Comparison of ENCODE assay signal across 8 mouse cellular contexts in the genomic region with DNA sequence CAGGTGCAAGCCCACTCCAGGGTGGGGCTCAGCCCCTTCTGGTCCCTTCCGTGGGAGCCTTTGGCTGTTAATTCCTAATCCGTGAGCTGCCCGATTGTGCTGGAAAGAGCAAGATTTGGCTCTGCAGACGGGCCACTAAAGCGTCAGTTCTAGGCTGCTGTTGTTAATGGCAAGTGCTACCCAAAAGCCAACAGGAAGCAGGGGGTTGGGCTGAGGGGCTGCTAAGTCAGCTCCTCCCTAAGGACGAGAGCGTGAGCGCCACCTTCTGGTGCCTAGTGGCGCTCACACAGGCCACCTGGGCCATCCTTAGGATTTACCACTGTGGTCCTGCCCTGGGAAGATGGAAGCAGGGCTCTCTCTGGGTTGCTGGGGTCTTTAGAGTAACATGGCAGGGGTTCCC. TPM values are rescaled to one million over a fixed set of nuclear protein-coding genes. Genes with fewer than 3 reads are reported as not detected.
DNase-seq lines count a peak whose midpoint lies in the region; ATAC-seq and TF ChIP-seq lines count a peak whose summit lies in the region.

No protein-coding gene starts in this region.

- TF ChIP-seq CTCF in embryonic fibroblast, embryonic 13.5 days (IDR thresholded peaks at IDR 0.05; ENCODE audit: borderline replicate concordance, insufficient read depth, low read length), result peak; percentile 44
- TF ChIP-seq CTCF in lung, adult 2 months (IDR thresholded peaks at IDR 0.05; ENCODE audit: insufficient read depth, low read length), result peak; percentile 62

- peaks cover 59% of the 10 kb centered on the region for H3K36me3 ChIP-seq in midbrain, embryonic 10.5 days
- H3K36me3 ChIP-seq in midbrain, embryonic 15.5 days (replicated peaks), result peaks cover 28% of the 10 kb centered on the region

- H3K9me3 ChIP-seq in midbrain, embryonic 10.5 days (replicated peaks), result no peaks in the 10 kb centered on the region
- no peaks in the 10 kb centered on the region for H3K9me3 ChIP-seq in midbrain, embryonic 15.5 days

- H3K4me3 ChIP-seq in midbrain, embryonic 10.5 days, result no peak overlapping the region
- no peak overlapping the region for H3K4me3 ChIP-seq in midbrain, embryonic 15.5 days
- no peak overlapping the region for H3K4me3 ChIP-seq in embryonic fibroblast, embryonic 13.5 days (ENCODE audit: insufficient read depth, low read length)
- no peak overlapping the region for H3K4me3 ChIP-seq in lung, adult 2 months (replicated peaks; ENCODE audit: extremely low read depth, low read depth, low read length)

- no peak for ATAC-seq in midbrain, embryonic 15.5 days (replicated peaks)

- H3K4me2 ChIP-seq in midbrain, embryonic 15.5 days, result no peak overlapping the region

- H3K27me3 ChIP-seq in midbrain, embryonic 10.5 days (ENCODE audit: low read depth, poor library complexity, severe bottlenecking), result no peaks in the 10 kb centered on the region
- H3K27me3 ChIP-seq in midbrain, embryonic 15.5 days (replicated peaks), result no peaks in the 10 kb centered on the region

- DNase-seq in adrenal gland, postnatal 14 days, result peak; percentile 68
- DNase-seq in adrenal gland, postnatal 25 days, result no peak
- peak; percentile 43 for DNase-seq in midbrain, embryonic 10.5 days (ENCODE audit: low spot score)
- peak; percentile 35 for DNase-seq in lung, adult 2 months
- DNase-seq in thymus, postnatal 10 days (ENCODE audit: low spot score in 2 of 2), result peak; percentile 79 to 90
- no peak for DNase-seq in adrenal gland, postnatal 10 days

- no peak for TF ChIP-seq POLR2A in embryonic fibroblast, embryonic 13.5 days (IDR thresholded peaks at IDR 0.05; ENCODE audit: low read depth, low read length)
- no peak for TF ChIP-seq POLR2A in lung, adult 2 months (IDR thresholded peaks at IDR 0.05; ENCODE audit: borderline replicate concordance, extremely low read depth, low read depth, low read length)

- 27% methylated on average over 9 of the region's 9 CpGs for WGBS in midbrain, embryonic 10.5 days
- WGBS in midbrain, embryonic 15.5 days, result 23% methylated on average over 9 of the region's 9 CpGs
- WGBS in lung, adult 2 months, result 34% methylated on average over 9 of the region's 9 CpGs

- H3K4me1 ChIP-seq in midbrain, embryonic 10.5 days, result peaks cover 7% of the 10 kb centered on the region
- no peaks in the 10 kb centered on the region for H3K4me1 ChIP-seq in midbrain, embryonic 15.5 days
- no peaks in the 10 kb centered on the region for H3K4me1 ChIP-seq in embryonic fibroblast, embryonic 13.5 days (ENCODE audit: control insufficient read depth, insufficient read depth, low read length)
- peaks cover 9% of the 10 kb centered on the region for H3K4me1 ChIP-seq in lung, adult 2 months (ENCODE audit: control insufficient read depth, insufficient read depth, low read length)

- H3K9ac ChIP-seq in midbrain, embryonic 15.5 days, result no peak overlapping the region

- peak overlapping the region; percentile 28; the same call in 1 of the 2 replicates for H3K27ac ChIP-seq in midbrain, embryonic 10.5 days (replicated peaks)
- H3K27ac ChIP-seq in midbrain, embryonic 15.5 days, result no peak overlapping the region
- H3K27ac ChIP-seq in embryonic fibroblast, embryonic 13.5 days (ENCODE audit: insufficient read depth, low read length), result no peak overlapping the region

RNA-seq across cellular contexts. Expression of gene Gtf2ird1, which starts 33.1 kb away (rescaled TPM):
- 61.7 and 69.6 TPM in 2 replicates for total RNA-seq in adrenal gland, postnatal 14 days (2021)
- 52.0 and 80.0 TPM in 2 replicates for total RNA-seq in adrenal gland, postnatal 25 days (2021)
- polyA plus RNA-seq in midbrain, embryonic 10.5 days (2016; fragmentation: Nextera tagmentation; extraction: Ambion mirVana), result 96.4 and 109 TPM in 2 replicates
- polyA plus RNA-seq in midbrain, embryonic 15.5 days (2015; fragmentation: Nextera tagmentation; extraction: Ambion mirVana), result 89.0 and 90.2 TPM in 2 replicates
- 52.0 and 58.2 TPM in 2 replicates for polyA plus RNA-seq in embryonic fibroblast, embryonic 13.5 days (2011; ENCODE audit: insufficient read length, low read depth, missing spikeins)
- 16.8 and 23.4 TPM in 2 replicates for polyA plus RNA-seq in lung, adult 2 months (2012; rRNA removed)
- total RNA-seq in adrenal gland, postnatal 10 days (2021), result 100 to 1,000 TPM in 1 of 2 experiments, 10 to 100 TPM in 1; 69.8 to 112 TPM

Comparison
In these comparisons a context has a peak if more than half of its experiments do, and no peak if none do; other contexts are left out.
1. DNase-seq: peak in adrenal gland, postnatal 14 days (single experiment), midbrain, embryonic 10.5 days (single experiment), lung, adult 2 months (single experiment) and thymus, postnatal 10 days (2 of 2); none in adrenal gland, postnatal 25 days (single experiment) and adrenal gland, postnatal 10 days (single experiment).